Mouse (Mus musculus): ENCODE results near the gene Ddah1. TPM values are rescaled to one million over a fixed set of nuclear protein-coding genes. Genes with fewer than 3 reads are reported as not detected.
"Not testable (repeated sequence)": the region's sequence is repeated elsewhere in the genome, so short reads cannot be mapped to it uniquely, and the experiment has no call there.

The Ddah1 gene
- polyA plus RNA-seq, 1 experiment from 2014 or later: 30.1 TPM

GRCm38 (mm10) chr3:145873271-145873670, 114.8 kb downstream of the Ddah1 start:
- H3K9ac ChIP-seq: no peak overlapping the region
- H3K4me2 ChIP-seq: no peak overlapping the region
- DNase-seq (no peak), ATAC-seq (ENCODE audit: insufficient read depth) (no peak)
- H3K9me3 ChIP-seq (ENCODE audit: low read depth, low read length): no peaks in the 10 kb centered on the region
- no peak for TF ChIP-seq CTCF (IDR thresholded peaks at IDR 0.05; ENCODE audit: low read depth)
- no peak overlapping the region for H3K27ac ChIP-seq (ENCODE audit: low read depth)
- H3K27me3 ChIP-seq (ENCODE audit: insufficient read depth, low read length): no peaks in the 10 kb centered on the region
- H3K36me3 ChIP-seq (ENCODE audit: insufficient read depth): no peaks in the 10 kb centered on the region
- 88% methylated on average over 1 of the region's 1 CpGs for WGBS
- no peak overlapping the region for H3K4me3 ChIP-seq (ENCODE audit: low read depth, low read length)
- H3K4me1 ChIP-seq (ENCODE audit: insufficient read depth): no peaks in the 10 kb centered on the region

- TF ChIP-seq CTCF (IDR thresholded peaks at IDR 0.05; ENCODE audit: low read depth): no peak
Measured at GRCm38 (mm10) chr3:145874126-145874525, 115.7 kb downstream of the Ddah1 start.

GRCm38 (mm10) chr3:145876120-145876519, 117.6 kb downstream of the Ddah1 start:
- Histone ChIP-seq H3K4me2 (no peak overlapping the region), H3K9me3 (ENCODE audit: low read depth, low read length) (no peaks in the 10 kb centered on the region), H3K4me1 (ENCODE audit: insufficient read depth) (no peaks in the 10 kb centered on the region), H3K27me3 (ENCODE audit: insufficient read depth, low read length) (no peaks in the 10 kb centered on the region), H3K36me3 (ENCODE audit: insufficient read depth) (no peaks in the 10 kb centered on the region), H3K4me3 (ENCODE audit: low read depth, low read length) (no peak overlapping the region), H3K27ac (ENCODE audit: low read depth) (no peak overlapping the region), H3K9ac (no peak overlapping the region)
- ATAC-seq (ENCODE audit: insufficient read depth) (no peak), DNase-seq (no peak)
- WGBS: 80% methylated on average over 11 of the region's 11 CpGs
- no peak for TF ChIP-seq CTCF (IDR thresholded peaks at IDR 0.05; ENCODE audit: low read depth)

More at GRCm38 (mm10) chr3:145874126-145874525, 115.7 kb downstream of the Ddah1 start:
- Histone ChIP-seq H3K9me3 (ENCODE audit: low read depth, low read length) (no peaks in the 10 kb centered on the region), H3K4me1 (ENCODE audit: insufficient read depth) (no peaks in the 10 kb centered on the region), H3K36me3 (ENCODE audit: insufficient read depth) (no peaks in the 10 kb centered on the region), H3K27me3 (ENCODE audit: insufficient read depth, low read length) (no peaks in the 10 kb centered on the region), H3K27ac (ENCODE audit: low read depth) (no peak overlapping the region), H3K4me3 (ENCODE audit: low read depth, low read length) (no peak overlapping the region), H3K9ac (no peak overlapping the region), H3K4me2 (no peak overlapping the region)
- 73% methylated on average over 4 of the region's 4 CpGs for WGBS
- ATAC-seq (ENCODE audit: insufficient read depth) (no peak), DNase-seq (no peak)

DNA sequence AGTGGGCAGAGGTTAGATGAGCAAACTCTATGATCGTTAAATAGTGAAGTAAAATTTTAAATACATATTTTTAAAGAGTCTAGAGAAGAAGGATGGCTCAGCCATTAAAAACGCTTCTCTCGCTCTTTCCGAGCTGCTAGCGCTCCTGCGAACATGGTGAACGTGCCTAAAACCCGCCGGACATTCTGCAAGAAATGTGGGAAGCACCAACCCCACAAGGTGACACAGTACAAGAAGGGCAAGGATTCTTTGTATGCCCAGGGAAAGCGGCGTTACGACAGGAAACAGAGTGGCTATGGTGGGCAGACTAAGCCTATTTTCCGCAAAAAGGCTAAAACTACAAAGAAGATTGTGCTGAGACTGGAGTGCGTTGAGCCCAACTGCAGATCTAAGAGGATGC, 120.4 kb downstream of the Ddah1 start:
- not testable (repeated sequence) for H3K27me3 ChIP-seq (ENCODE audit: insufficient read depth, low read length); H3K36me3 ChIP-seq (ENCODE audit: insufficient read depth); H3K4me1 ChIP-seq (ENCODE audit: insufficient read depth); DNase-seq; H3K27ac ChIP-seq (ENCODE audit: low read depth); H3K4me2 ChIP-seq; H3K9ac ChIP-seq; ATAC-seq (ENCODE audit: insufficient read depth); H3K9me3 ChIP-seq (ENCODE audit: low read depth, low read length); H3K4me3 ChIP-seq (ENCODE audit: low read depth, low read length)
- 93% methylated on average over 12 of the region's 14 CpGs for WGBS

- no peak for ATAC-seq (ENCODE audit: insufficient read depth)
- WGBS: 77% methylated on average over 1 of the region's 1 CpGs
Measured at GRCm38 (mm10) chr3:145880335-145880734, 121.9 kb downstream of the Ddah1 start.

GRCm38 (mm10) chr3:145882076-145882874, 123.8 kb downstream of the Ddah1 start:
- Histone ChIP-seq H3K4me3 (ENCODE audit: low read depth, low read length) (no peak overlapping the region), H3K9me3 (ENCODE audit: low read depth, low read length) (no peaks in the 10 kb centered on the region)
- no peak for ATAC-seq (ENCODE audit: insufficient read depth)

More at GRCm38 (mm10) chr3:145880335-145880734, 121.9 kb downstream of the Ddah1 start:
- H3K4me2 ChIP-seq: no peak overlapping the region
- H3K4me1 ChIP-seq (ENCODE audit: insufficient read depth): no peaks in the 10 kb centered on the region
- H3K9me3 ChIP-seq (ENCODE audit: low read depth, low read length): no peaks in the 10 kb centered on the region
- no peaks in the 10 kb centered on the region for H3K27me3 ChIP-seq (ENCODE audit: insufficient read depth, low read length)
- no peaks in the 10 kb centered on the region for H3K36me3 ChIP-seq (ENCODE audit: insufficient read depth)
- H3K4me3 ChIP-seq (ENCODE audit: low read depth, low read length): no peak overlapping the region
- TF ChIP-seq CTCF (IDR thresholded peaks at IDR 0.05; ENCODE audit: low read depth): no peak
- H3K27ac ChIP-seq (ENCODE audit: low read depth): no peak overlapping the region
- DNase-seq: no peak
- no peak overlapping the region for H3K9ac ChIP-seq

DNA sequence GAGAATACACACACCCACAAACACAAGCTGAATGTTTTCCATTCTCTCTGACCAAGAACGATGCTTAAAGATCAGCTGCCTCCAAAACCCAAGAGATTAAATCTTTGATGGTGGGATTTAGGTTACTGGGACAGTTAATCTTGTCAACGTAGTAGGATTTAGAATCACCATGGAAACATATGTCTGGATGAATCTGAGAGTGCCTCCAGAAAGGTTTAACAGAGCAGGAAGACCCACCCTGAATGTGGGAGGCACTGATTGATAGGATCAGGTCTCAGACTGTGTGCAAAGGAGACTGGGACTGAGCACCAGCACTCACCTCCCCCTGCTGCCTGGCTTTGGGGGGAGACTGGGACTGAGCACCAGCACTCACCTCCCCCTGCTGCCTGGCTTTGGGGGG, 124.8 kb downstream of the Ddah1 start:
- Histone ChIP-seq H3K36me3 (ENCODE audit: insufficient read depth) (no peaks in the 10 kb centered on the region), H3K4me3 (ENCODE audit: low read depth, low read length) (no peak overlapping the region), H3K27me3 (ENCODE audit: insufficient read depth, low read length) (no peaks in the 10 kb centered on the region), H3K9me3 (ENCODE audit: low read depth, low read length) (no peaks in the 10 kb centered on the region), H3K4me2 (no peak overlapping the region), H3K9ac (no peak overlapping the region), H3K4me1 (ENCODE audit: insufficient read depth) (peaks cover 11% of the 10 kb centered on the region; the same call in 1 of the 2 replicates), H3K27ac (ENCODE audit: low read depth) (no peak overlapping the region)
- no peak for ATAC-seq (ENCODE audit: insufficient read depth)
- DNase-seq: no peak
- TF ChIP-seq CTCF (IDR thresholded peaks at IDR 0.05; ENCODE audit: low read depth): no peak
- whole genome bisulfite sequencing: 73% methylated on average over 2 of the region's 2 CpGs

More at GRCm38 (mm10) chr3:145882076-145882874, 123.8 kb downstream of the Ddah1 start:
- no peaks in the 10 kb centered on the region for H3K27me3 ChIP-seq (ENCODE audit: insufficient read depth, low read length)
- WGBS: 83% methylated on average over 15 of the region's 15 CpGs
- no peak for DNase-seq
- H3K36me3 ChIP-seq (ENCODE audit: insufficient read depth): no peaks in the 10 kb centered on the region
- peaks cover 11% of the 10 kb centered on the region; the same call in 1 of the 2 replicates for H3K4me1 ChIP-seq (ENCODE audit: insufficient read depth)
- H3K9ac ChIP-seq: no peak overlapping the region
- no peak overlapping the region for H3K27ac ChIP-seq (ENCODE audit: low read depth)
- TF ChIP-seq CTCF (IDR thresholded peaks at IDR 0.05; ENCODE audit: low read depth): no peak
- no peak overlapping the region for H3K4me2 ChIP-seq

Measured in lung, embryonic 14.5 days (tissue).